Mouse (Mus musculus) ovary, postnatal 14 days (tissue): ENCODE data around the gene Rita1.

ENCODE experiments used
- DNase-seq: peaks from one replicate; pipeline ENCODE4 v3.0.0; 2022; ENCODE audit warnings: low spot score

Rita1 gene

GRCm38 (mm10) chr5:120627515-120628300, 15.3 kb upstream of the Rita1 start:
- DNase-seq = no peak

GRCm38 (mm10) chr5:120626399-120626798, 14.0 kb upstream of the Rita1 start:
- no peak for DNase-seq

- no peak for DNase-seq
Measured at GRCm38 (mm10) chr5:120624427-120624826, 12.0 kb upstream of the Rita1 start.

- DNase-seq = no peak
Measured at GRCm38 (mm10) chr5:120622198-120622851, 9.9 kb upstream of the Rita1 start.

- no peak for DNase-seq
Measured at GRCm38 (mm10) chr5:120621846-120622197, 9.4 kb upstream of the Rita1 start.

- no peak for DNase-seq
Measured at GRCm38 (mm10) chr5:120621078-120621765, 8.8 kb upstream of the Rita1 start.

- DNase-seq = peak; percentile 79
Measured at GRCm38 (mm10) chr5:120620375-120621077, 8.1 kb upstream of the Rita1 start.

- DNase-seq = no peak
Measured at GRCm38 (mm10) chr5:120619201-120619600, 6.8 kb upstream of the Rita1 start.

GRCm38 (mm10) chr5:120618778-120619177, 6.4 kb upstream of the Rita1 start:
- DNase-seq = no peak

- no peak for DNase-seq
Measured at GRCm38 (mm10) chr5:120615903-120616302, 3.5 kb upstream of the Rita1 start.

- peak; percentile 98 for DNase-seq
Measured at GRCm38 (mm10) chr5:120612822-120613604, 624 bp upstream of the Rita1 start.

GRCm38 (mm10) chr5:120611416-120611815, 973 bp downstream of the Rita1 start:
- DNase-seq = no peak

GRCm38 (mm10) chr5:120610906-120611305, 1.5 kb downstream of the Rita1 start:
- DNase-seq = no peak

GRCm38 (mm10) chr5:120609246-120609775, 3.1 kb downstream of the Rita1 start:
- DNase-seq = no peak

GRCm38 (mm10) chr5:120607335-120607734, 5.1 kb downstream of the Rita1 start:
- DNase-seq = no peak

GRCm38 (mm10) chr5:120606590-120607200, 5.7 kb downstream of the Rita1 start:
- no peak for DNase-seq

GRCm38 (mm10) chr5:120605688-120606087, 6.7 kb downstream of the Rita1 start:
- peak; percentile 88 for DNase-seq

GRCm38 (mm10) chr5:120605241-120605661, 7.1 kb downstream of the Rita1 start:
- DNase-seq = no peak

GRCm38 (mm10) chr5:120604839-120605238, 7.5 kb downstream of the Rita1 start:
- peak; percentile 82 for DNase-seq

- no peak for DNase-seq
Measured at GRCm38 (mm10) chr5:120603515-120603914, 8.9 kb downstream of the Rita1 start.

- no peak for DNase-seq
Measured at GRCm38 (mm10) chr5:120602210-120602609, 10.2 kb downstream of the Rita1 start.
